Mouse (Mus musculus) activated CD4-positive, CD25-positive, alpha-beta regulatory T cell, adult 4 months (primary cell): ENCODE measurements at regions not wholly inside any gene's neighbourhood (a gene's known extent, or its start where the extent isn't known, plus 50 kb on each side); places are given as distances from the start of the nearest gene placed in this dataset.

Experiments used
- ATAC-seq: one replicate; pipeline ENCODE4 v1.8.0; 2017

DNA sequence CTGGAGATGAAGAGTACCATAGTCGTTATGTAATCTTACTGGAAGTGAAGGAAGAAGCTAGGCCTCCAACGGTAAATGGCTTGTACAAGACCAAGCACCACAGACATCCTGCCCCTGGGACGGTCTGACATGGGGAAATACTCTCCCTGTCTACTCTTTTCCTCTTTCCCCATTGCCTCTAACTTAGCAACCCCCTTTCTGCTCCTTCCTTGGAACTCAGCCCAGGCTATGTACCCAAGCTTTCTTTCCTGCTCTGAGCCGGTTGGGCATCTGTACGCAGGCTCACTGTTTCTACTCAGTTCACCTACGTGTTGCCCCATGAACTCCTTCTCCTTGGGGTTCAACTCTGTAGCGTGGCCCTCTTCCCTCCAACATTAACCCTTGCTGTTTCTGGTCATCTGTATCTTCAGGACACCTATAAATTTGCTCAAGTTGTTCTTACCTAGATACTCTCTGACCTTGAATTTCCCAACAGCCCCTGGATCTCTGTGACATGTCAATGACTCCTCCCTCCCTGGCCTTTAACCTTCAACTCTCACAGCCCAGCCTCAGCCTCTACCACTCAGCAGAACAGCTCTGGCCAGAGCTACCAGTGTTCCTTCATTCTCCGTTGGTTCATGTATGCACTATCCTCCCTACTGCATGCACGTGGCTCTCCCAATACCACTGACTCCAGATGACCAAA is 71.0 kb upstream of the Usp24 start:
- no peak for ATAC-seq

- ATAC-seq = no peak
Observed at GRCm38 (mm10) chr4:106246695-106247094, 69.3 kb upstream of the Usp24 start.

DNA sequence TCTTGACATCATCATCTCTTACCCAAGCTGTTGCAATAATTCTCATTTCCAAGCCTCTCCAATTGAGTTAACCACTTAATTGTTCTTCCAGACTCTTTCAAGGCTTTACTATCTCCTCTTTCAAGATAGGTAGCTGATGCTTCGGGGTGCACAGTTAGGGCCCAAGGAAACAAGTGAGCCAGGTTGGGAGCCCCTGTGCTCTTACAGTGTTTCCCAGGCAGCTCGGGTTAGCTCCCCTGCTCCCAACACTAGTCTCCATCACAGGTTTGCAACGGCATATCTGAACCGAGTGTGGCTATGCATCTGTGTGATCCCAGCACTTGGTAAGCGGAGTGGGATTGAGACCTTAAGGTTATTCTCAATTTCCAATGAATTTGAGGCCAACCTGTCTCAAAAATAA is 68.6 kb upstream of the Usp24 start:
- no peak for ATAC-seq

DNA sequence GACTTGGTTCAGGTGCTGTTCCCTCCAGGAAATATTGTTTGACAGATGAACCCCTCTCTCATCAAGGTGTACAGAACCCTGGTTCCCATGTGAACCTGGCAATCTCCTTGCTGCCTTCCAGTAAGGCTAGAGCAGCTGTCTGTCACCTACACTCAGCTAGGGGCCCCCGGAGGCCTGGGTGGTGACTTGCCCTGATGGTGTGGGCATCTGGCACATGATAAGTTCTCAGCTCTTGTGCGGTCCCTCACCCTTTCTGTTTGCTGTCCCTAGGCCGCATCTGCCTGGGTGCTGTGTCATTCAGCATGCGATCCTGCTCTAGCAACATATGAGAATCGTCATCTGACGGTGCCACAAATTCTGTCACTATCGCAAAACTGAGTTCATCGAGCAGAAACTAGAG is 67.7 kb upstream of the Usp24 start:
- ATAC-seq = no peak

DNA sequence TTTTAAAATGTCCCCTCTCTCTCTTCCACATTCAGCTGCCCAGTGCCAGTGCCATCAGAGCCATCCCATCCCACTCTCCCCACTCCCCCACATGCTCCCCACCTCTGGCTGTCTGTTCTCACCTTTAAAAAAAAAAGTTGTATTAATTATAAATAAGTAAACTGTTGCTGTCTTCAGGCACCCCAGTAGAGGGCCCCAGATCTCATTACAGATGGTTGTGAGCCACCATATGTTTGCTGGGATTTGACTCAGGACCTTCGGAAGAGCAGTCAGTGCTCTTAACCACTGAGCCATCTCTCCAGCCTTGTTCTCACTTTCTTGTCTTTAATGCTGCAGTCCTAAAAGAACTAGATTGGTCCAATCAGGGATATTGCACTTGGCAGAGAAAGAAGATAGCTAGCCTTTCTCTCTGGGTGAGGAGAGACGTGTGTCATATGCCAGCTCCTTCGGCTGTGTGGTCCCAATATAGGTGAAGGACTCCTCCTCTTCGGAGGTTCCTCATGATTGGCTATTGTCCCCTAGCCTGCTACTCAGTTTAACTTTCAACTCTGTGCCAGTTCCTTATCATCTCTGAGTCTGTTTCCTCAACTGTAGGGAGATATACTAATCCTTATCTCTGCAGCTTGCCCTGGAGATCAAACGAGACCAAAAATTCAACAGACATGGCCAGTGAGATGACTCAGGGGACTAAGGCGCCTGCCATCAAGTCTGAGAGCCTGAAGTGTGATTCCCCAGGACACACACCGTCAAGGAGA is 66.8 kb upstream of the Usp24 start:
- ATAC-seq = no peak

GRCm38 (mm10) chr4:106250048-106250447 is 66.0 kb upstream of the Usp24 start:
- no peak for ATAC-seq

DNA sequence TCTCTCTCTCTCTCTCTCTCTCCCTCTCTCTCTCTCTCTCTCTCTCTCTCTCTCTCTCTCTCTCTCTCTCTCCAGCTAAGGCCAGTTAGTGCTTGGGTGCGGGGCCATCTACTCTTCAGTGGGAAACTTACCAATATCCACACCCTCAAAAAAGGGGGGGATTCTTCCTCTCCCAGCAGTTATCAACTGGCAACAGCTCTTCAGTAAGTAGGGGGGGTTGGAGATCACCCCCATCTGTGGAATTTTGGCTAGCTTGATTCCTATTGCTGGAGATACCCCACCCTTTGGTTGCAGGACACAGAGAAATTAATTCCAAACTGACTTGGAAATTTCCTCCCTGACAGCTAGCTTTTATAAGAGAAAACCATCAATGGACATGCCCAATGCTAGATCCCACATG is 64.6 kb upstream of the Usp24 start:
- no peak for ATAC-seq

- no peak for ATAC-seq
Observed at GRCm38 (mm10) chr4:106252946-106253345, 63.1 kb upstream of the Usp24 start.

- no peak for ATAC-seq
Observed at GRCm38 (mm10) chr4:106254761-106255475, 61.1 kb upstream of the Usp24 start.

DNA sequence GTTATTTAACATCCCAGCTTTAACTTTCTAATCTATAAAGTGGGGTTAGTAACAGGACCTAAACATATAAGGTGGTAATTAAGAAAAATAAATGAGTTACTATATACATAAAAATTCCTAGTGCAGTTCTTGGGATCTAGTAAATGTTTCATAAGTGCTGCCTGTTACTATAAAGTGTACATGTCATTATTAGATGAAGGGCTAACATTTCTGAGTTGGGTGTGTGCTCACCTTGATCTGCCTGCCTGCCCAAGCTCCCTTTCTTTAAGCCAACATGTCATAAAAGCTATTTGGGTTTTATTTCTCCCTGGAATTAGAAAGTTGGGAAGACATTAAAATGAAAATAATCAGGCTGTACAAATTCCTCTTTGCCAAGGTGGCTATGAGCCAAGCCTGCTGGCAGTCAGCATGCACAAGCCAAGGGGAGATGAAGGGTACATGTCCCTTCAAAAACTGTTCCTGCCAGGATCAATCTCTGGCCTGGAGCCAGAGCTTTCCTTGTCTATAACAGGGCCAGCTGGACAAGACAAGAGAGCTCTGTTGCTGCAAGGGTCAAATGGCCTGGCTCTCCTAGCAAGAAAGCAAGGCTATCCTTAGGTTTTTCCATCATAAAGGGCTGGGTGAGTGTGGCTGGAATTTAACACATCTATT is 59.9 kb upstream of the Usp24 start:
- no peak for ATAC-seq

GRCm38 (mm10) chr4:106261404-106261803 is 54.6 kb upstream of the Usp24 start:
- no peak for ATAC-seq

DNA sequence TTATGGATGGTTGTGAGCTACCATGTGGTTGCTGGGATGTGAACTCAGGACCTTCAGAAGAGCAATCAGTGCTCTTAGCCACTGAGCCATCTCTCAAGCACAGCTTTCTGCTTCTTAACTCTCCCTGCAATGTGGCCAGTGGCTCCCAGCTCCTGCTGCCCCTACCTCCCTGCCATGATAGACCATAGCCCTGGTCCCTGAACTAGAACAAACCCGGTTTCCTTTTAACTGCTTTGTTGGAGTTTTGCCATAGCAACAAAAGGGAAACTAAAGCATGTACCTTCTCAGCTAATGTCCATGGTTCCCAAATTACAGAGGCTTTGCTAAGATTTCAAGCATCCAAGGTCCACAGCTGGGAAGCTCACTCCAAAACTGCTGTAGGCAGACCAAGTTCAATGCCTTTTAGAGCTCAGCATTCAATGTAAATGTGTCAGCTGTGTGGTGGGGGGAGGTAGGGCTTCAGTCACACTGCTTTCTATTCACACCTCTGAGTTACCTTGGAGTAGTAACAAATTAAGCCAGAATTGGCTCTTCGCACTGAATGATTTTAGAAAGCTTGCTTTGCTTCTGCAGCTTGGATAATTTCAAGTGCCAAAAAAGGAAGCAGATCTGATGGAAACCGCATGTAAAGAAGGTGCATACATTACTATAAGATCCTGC is 54.0 kb upstream of the Usp24 start:
- no peak for ATAC-seq

GRCm38 (mm10) chr4:106262751-106263725 is 53.0 kb upstream of the Usp24 start:
- ATAC-seq = no peak
